Mouse (Mus musculus) thymus, adult 2 months (tissue): ENCODE results near the gene Olfr201. TPM values are rescaled to one million over a fixed set of nuclear protein-coding genes. Genes with fewer than 3 reads are reported as not detected.
"Not testable (repeated sequence)": the region's sequence is repeated elsewhere in the genome, so short reads cannot be mapped to it uniquely, and the experiment has no call there.

Experiments used
- DNase-seq: peaks from one replicate; pipeline ENCODE4 v3.0.0; 2021
- H3K27ac ChIP-seq: fragments of 200-500 bp; 2 replicates; pipeline ENCODE4 v1.5.1; 2012; ENCODE audit warnings: low read length, control low read depth; ENCODE audit not compliant: control insufficient read depth, insufficient read depth
- H3K27me3 ChIP-seq: fragments of 200-500 bp; 2 replicates; pipeline ENCODE4 v1.6.1; 2012; ENCODE audit warnings: mild to moderate bottlenecking, low read length, moderate library complexity, mixed read lengths; ENCODE audit not compliant: control insufficient read depth, insufficient read depth
- H3K36me3 ChIP-seq: fragments of 200-500 bp; 2 replicates; pipeline ENCODE4 v1.6.1; 2012; ENCODE audit warnings: mild to moderate bottlenecking, low read length, moderate library complexity; ENCODE audit not compliant: control insufficient read depth, insufficient read depth
- H3K4me1 ChIP-seq: fragments of 200-500 bp; replicated peaks from 2 replicates; pipeline ENCODE4 v1.6.1; 2012; ENCODE audit warnings: low read length; ENCODE audit not compliant: control insufficient read depth, insufficient read depth
- H3K4me3 ChIP-seq: fragments of 200-500 bp; 2 replicates; pipeline ENCODE4 v1.5.1; 2012; ENCODE audit warnings: mild to moderate bottlenecking, low read length, control low read depth, moderate library complexity; ENCODE audit not compliant: control insufficient read depth, insufficient read depth
- CTCF ChIP-seq: fragments of 200-500 bp; IDR thresholded peaks from 2 replicates; pipeline ENCODE4 v1.5.1; 2012; ENCODE audit warnings: mild to moderate bottlenecking, control low read depth, low read length, moderate library complexity, borderline replicate concordance; ENCODE audit not compliant: control insufficient read depth, poor library complexity, insufficient read depth; ENCODE audit errors: extremely low read depth
- POLR2A ChIP-seq: fragments of 200-500 bp; IDR thresholded peaks from 2 replicates; pipeline ENCODE4 v1.6.1; 2012; ENCODE audit warnings: mild to moderate bottlenecking, low read length, control low read depth, moderate library complexity; ENCODE audit not compliant: control insufficient read depth, poor library complexity, insufficient read depth; ENCODE audit errors: extremely low read depth
- WGBS: fragments of 180-500 bp; shearing (Covaris S2); methylation state at CpG from one replicate; pipeline ENCODE4 v1.1.7; 2018; 5-methylcytosine and 5-hydroxymethylcytosine counted together
- polyA plus RNA-seq: library from polyadenylated mRNA; depleted of rRNA; stranded (reverse); fragments of >200 nt; gene quantifications from 2 replicates; pipeline ENCODE4 v1.2.3, GENCODE M21; 2012; rRNA removed

The Olfr201 gene
- polyA plus RNA-seq, 1 experiment, result not detected

- Histone ChIP-seq H3K27ac (no peak overlapping the region), H3K36me3 (no peaks in the 10 kb centered on the region), H3K27me3 (no peaks in the 10 kb centered on the region), H3K4me1 (no peaks in the 10 kb centered on the region), H3K4me3 (no peak overlapping the region)
- TF ChIP-seq CTCF (no peak), POLR2A (no peak)
- DNase-seq, result no peak
- 91% methylated on average over 17 of the region's 17 CpGs for WGBS
These were observed 22.7 kb downstream of the Olfr201 start for GRCm38 (mm10) chr16:59249684-59250083.

- not testable (repeated sequence) for H3K4me3 ChIP-seq, H3K36me3 ChIP-seq, DNase-seq, H3K4me1 ChIP-seq, H3K27ac ChIP-seq, H3K27me3 ChIP-seq
- 85% methylated on average over 1 of the region's 1 CpGs for WGBS
These were observed 52.8 kb downstream of the Olfr201 start, which contains the start of gene Olfr199 for GRCm38 (mm10) chr16:59219667-59220066. TSS of gene Olfr199 (minus strand) at chr16:59219767.

- not testable (repeated sequence) for DNase-seq, H3K4me3 ChIP-seq, H3K27me3 ChIP-seq, H3K27ac ChIP-seq, H3K4me1 ChIP-seq, H3K36me3 ChIP-seq
- WGBS, result 90% methylated on average over 3 of the region's 3 CpGs
These were observed 54.6 kb downstream of the Olfr201 start for GRCm38 (mm10) chr16:59217861-59218260.

Other genes starting within 250 kb of the Olfr201 start
- gene Olfr186, start 242.3 kb downstream of the Olfr201 start, polyA plus RNA-seq, result not detected in 2 replicates
- not detected in 2 replicates for gene Olfr187, start 232.9 kb downstream of the Olfr201 start, polyA plus RNA-seq
- not detected in 2 replicates for gene Olfr190, start 194.6 kb downstream of the Olfr201 start, polyA plus RNA-seq
- gene Olfr191, start 182.8 kb downstream of the Olfr201 start, polyA plus RNA-seq, result not detected in 2 replicates
- gene Olfr193, start 160.8 kb downstream of the Olfr201 start, polyA plus RNA-seq, result not detected in 2 replicates
- gene Olfr194, start 151.6 kb downstream of the Olfr201 start, polyA plus RNA-seq, result not detected in 2 replicates
- not detected in 2 replicates for gene Olfr195, start 125.6 kb downstream of the Olfr201 start, polyA plus RNA-seq
- gene Olfr196, start 102.2 kb downstream of the Olfr201 start, polyA plus RNA-seq, result not detected in 2 replicates
- not detected in 2 replicates for gene Olfr198, start 69.1 kb downstream of the Olfr201 start, polyA plus RNA-seq
- gene Olfr199, start 52.9 kb downstream of the Olfr201 start, polyA plus RNA-seq, result not detected in 2 replicates
- not detected in 2 replicates for gene Olfr202, start 14.2 kb upstream of the Olfr201 start, polyA plus RNA-seq
- not detected in 2 replicates for gene Olfr203, start 26.2 kb upstream of the Olfr201 start, polyA plus RNA-seq
- not detected in 2 replicates for gene Olfr204, start 45.6 kb upstream of the Olfr201 start, polyA plus RNA-seq
- gene Olfr205, start 58.5 kb upstream of the Olfr201 start, polyA plus RNA-seq, result not detected in 2 replicates
- gene Olfr206, start 76.6 kb upstream of the Olfr201 start, polyA plus RNA-seq, result not detected in 2 replicates
- not detected in 2 replicates for gene Olfr209, start 91.4 kb upstream of the Olfr201 start, polyA plus RNA-seq
- 0.03 TPM in 1 of 2 replicates, not detected in the other for gene Gabrr3, start 134.7 kb upstream of the Olfr201 start, polyA plus RNA-seq
- gene Riox2, start 199.1 kb upstream of the Olfr201 start, polyA plus RNA-seq, result 8.3 and 8.9 TPM in 2 replicates